Mouse (Mus musculus) testis, adult 10 weeks (tissue): ENCODE data around the gene Slc17a5. TPM values are rescaled to one million over a fixed set of nuclear protein-coding genes. Genes with fewer than 3 reads are reported as not detected.

Experiments
- polyA plus RNA-seq: library from polyadenylated mRNA; stranded (reverse); fragments of 350-450 nt; fragmentation: Illumina TruSeq; extraction: RNeasy Lipid Tissue Mini Kit (QIAGEN cat#74804); gene quantifications from one replicate; pipeline ENCODE4 v1.2.3, GENCODE M21; 2014; ENCODE audit warnings: low read depth, low replicate concordance

The Slc17a5 gene
- 2.7 TPM for polyA plus RNA-seq

DNA sequence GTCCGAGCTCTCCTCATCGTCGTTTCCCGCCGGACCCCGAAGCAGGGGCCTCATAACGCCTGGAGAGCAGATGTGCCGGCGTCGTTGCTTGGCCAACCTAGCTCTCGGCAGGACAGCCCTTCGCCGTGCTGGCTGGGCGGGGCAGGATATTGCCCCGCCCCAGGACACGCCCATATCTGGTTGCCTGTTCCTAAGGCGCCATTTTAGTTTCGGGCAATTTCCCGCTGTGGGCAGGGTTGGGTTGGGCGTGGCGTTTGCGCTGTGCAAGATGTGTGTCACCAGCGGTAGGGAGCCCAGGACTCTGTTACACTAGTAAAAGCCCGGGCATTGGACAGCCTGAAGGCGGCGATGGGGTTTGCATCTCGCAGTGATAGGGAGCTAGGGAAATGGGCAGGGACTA, at the start of gene Slc17a5:
Gene Slc17a5, minus strand, starts transcription at position 128 of the 400 bp plus-strand sequence.

GRCm38 (mm10) chr9:78615401-78616021, 27.7 kb upstream of the Slc17a5 start, which contains the start of gene Cd109:
Cd109 (plus strand) TSS chr9:78615546.

DNA sequence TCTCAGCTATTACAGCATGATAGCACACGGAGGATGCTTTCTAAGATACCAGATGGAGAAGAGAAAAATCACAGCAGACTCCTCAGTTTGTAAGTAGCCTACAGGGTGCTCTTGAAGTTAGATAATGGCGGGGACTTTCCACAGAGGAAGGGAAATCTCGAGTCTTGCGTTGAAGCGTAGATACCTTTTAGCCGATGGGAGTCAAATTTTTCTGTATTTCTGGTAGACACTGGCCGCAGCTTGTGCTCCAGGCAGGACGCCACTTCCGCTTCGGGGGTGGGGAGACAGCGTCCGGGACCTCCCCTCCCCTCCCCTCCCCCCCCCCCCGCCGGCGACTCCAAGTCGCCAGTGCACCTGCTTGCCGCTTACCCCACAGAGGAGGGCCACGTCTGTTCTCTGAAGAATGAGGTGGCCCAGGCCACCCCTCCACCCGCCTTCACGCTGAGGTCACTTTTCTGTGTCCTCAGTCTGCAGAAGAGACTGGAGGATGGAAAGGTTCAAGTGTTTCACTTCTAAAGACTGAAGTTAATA, 98.9 kb downstream of the Slc17a5 start, which contains the start of gene Eef1a1:
Gene Eef1a1, minus strand, starts transcription at position 262 of the 531 bp plus-strand sequence.

Other genes starting within 250 kb of the Slc17a5 start
- 43.6 TPM for gene Gsta2, start 232.3 kb downstream of the Slc17a5 start, polyA plus RNA-seq
- gene Dppa5a, start 219.9 kb downstream of the Slc17a5 start, polyA plus RNA-seq, result 0.83 TPM
- not detected for gene Ooep, start 209.3 kb downstream of the Slc17a5 start, polyA plus RNA-seq
- 44.6 TPM for gene Ddx43, start 192.3 kb downstream of the Slc17a5 start, polyA plus RNA-seq
- 0.35 TPM for gene Cgas, start 144.8 kb downstream of the Slc17a5 start, polyA plus RNA-seq
- gene Mto1, start 139.8 kb downstream of the Slc17a5 start, polyA plus RNA-seq, result 21.2 TPM
- not detected for gene Gm17324, start 139.3 kb downstream of the Slc17a5 start, polyA plus RNA-seq
- 1,778 TPM for gene Eef1a1, start 98.9 kb downstream of the Slc17a5 start, polyA plus RNA-seq
- gene Cd109, start 27.5 kb upstream of the Slc17a5 start, polyA plus RNA-seq, result 37.7 TPM